Mouse (Mus musculus) midbrain, postnatal 0 days (tissue): Measurements from ENCODE around the gene Gm21985. TPM values are rescaled to one million over a fixed set of nuclear protein-coding genes. Genes with fewer than 3 reads are reported as not detected.
"Not testable (repeated sequence)": the region's sequence is repeated elsewhere in the genome, so short reads cannot be mapped to it uniquely, and the experiment has no call there.

Experiments
- ATAC-seq: fragments of 200-750 bp; cut with Nextera tagmentation; 2 replicates; pipeline ENCODE4 v1.8.0; 2017; ENCODE audit warnings: moderate number of reproducible peaks, mild to moderate bottlenecking, moderate TSS enrichment, moderate library complexity; ENCODE audit not compliant: low FRiP score
- DNase-seq: peaks from one replicate; pipeline ENCODE4 v3.0.0-alpha.2; 2015; ENCODE audit warnings: low spot score
- H3K27ac ChIP-seq: fragments of 300-500 bp; sonication (generic); 2 replicates; pipeline ENCODE4 v1.5.1; 2014; ENCODE audit warnings: low read depth, mild to moderate bottlenecking, low read length, mixed read lengths
- H3K27me3 ChIP-seq: fragments of 300-500 bp; sonication (generic); 2 replicates; pipeline ENCODE4 v1.6.1; 2014; ENCODE audit warnings: low read length, control low read depth, mixed read lengths; ENCODE audit not compliant: insufficient read depth
- H3K36me3 ChIP-seq: fragments of 300-500 bp; sonication (generic); 2 replicates; pipeline ENCODE4 v1.6.1; 2014; ENCODE audit warnings: low read length, control low read depth, mixed read lengths; ENCODE audit not compliant: insufficient read depth
- H3K4me1 ChIP-seq: fragments of 300-500 bp; sonication (generic); 2 replicates; pipeline ENCODE4 v1.6.1; 2014; ENCODE audit warnings: mild to moderate bottlenecking, control low read depth, antibody characterized with exemption, low read length, mixed read lengths; ENCODE audit not compliant: insufficient read depth
- H3K4me2 ChIP-seq: fragments of 300-500 bp; sonication (generic); 2 replicates; pipeline ENCODE4 v1.6.1; 2014; ENCODE audit warnings: low read depth, mild to moderate bottlenecking, low read length, mixed read lengths; ENCODE audit not compliant: poor library complexity, severe bottlenecking
- H3K4me3 ChIP-seq: fragments of 300-500 bp; sonication (generic); 2 replicates; pipeline ENCODE4 v1.5.1; 2014; ENCODE audit warnings: low read depth, mild to moderate bottlenecking, low read length, moderate library complexity
- H3K9ac ChIP-seq: fragments of 300-500 bp; sonication (generic); replicated peaks from 2 replicates; pipeline ENCODE4 v1.6.1; 2014; ENCODE audit warnings: mild to moderate bottlenecking, low read length, moderate library complexity, mixed read lengths; ENCODE audit not compliant: poor library complexity, severe bottlenecking
- H3K9me3 ChIP-seq: fragments of 300-500 bp; sonication (generic); 2 replicates; pipeline ENCODE4 v1.6.1; 2016; ENCODE audit warnings: low read length, control low read depth
- CTCF ChIP-seq: IDR thresholded peaks from 2 replicates; pipeline ENCODE4 v1.5.1; 2016; ENCODE audit warnings: antibody characterized with exemption, mild to moderate bottlenecking
- WGBS: fragments of 180-500 bp; shearing (Covaris S2); extraction: QIAGEN DNeasy Blood & Tissue Kit; methylation state at CpG from one replicate; pipeline ENCODE4 v1.1.7; 2014; 5-methylcytosine and 5-hydroxymethylcytosine counted together
- polyA plus RNA-seq: library from polyadenylated mRNA; unstranded; fragments of >200 nt; fragmentation: Nextera tagmentation; extraction: Ambion mirVana; gene quantifications from 2 replicates; pipeline ENCODE4 v1.2.1, GENCODE M21; 2015
- total RNA-seq: library from RNA; depleted of rRNA; stranded (reverse); fragments of >200 nt; gene quantifications from 2 replicates; pipeline ENCODE4 v1.2.3, GENCODE M21; 2014

Gm21985 gene
- total and polyA plus RNA-seq, 2 experiments from 2014 or later = 2.3 TPM; not detected in 1

- no peaks in the 10 kb centered on the region for H3K4me1 ChIP-seq
- H3K36me3 ChIP-seq = no peaks in the 10 kb centered on the region
- H3K27ac ChIP-seq = no peak overlapping the region
- H3K9ac ChIP-seq = no peak overlapping the region
- no peak for DNase-seq
- H3K27me3 ChIP-seq = no peaks in the 10 kb centered on the region
- no peak overlapping the region for H3K4me3 ChIP-seq
- WGBS = 66% methylated on average over 1 of the region's 1 CpGs
- no peak for ATAC-seq
- no peak overlapping the region for H3K4me2 ChIP-seq
- H3K9me3 ChIP-seq = no peaks in the 10 kb centered on the region
- no peak for TF ChIP-seq CTCF
Observed at GRCm38 (mm10) chr2:112396649-112397048, 130.5 kb downstream of the Gm21985 start.

- Histone ChIP-seq H3K4me1 (no peaks in the 10 kb centered on the region), H3K9ac (no peak overlapping the region), H3K9me3 (no peaks in the 10 kb centered on the region), H3K36me3 (peaks cover 10% of the 10 kb centered on the region), H3K27ac (no peak overlapping the region), H3K4me2 (no peak overlapping the region), H3K4me3 (no peak overlapping the region), H3K27me3 (no peaks in the 10 kb centered on the region)
- no peak for ATAC-seq
- WGBS = 91% methylated on average over 3 of the region's 3 CpGs
- DNase-seq = no peak
- TF ChIP-seq CTCF = no peak
Observed at GRCm38 (mm10) chr2:112407030-112407429, 140.9 kb downstream of the Gm21985 start.

- H3K27me3 ChIP-seq = no peaks in the 10 kb centered on the region
- H3K36me3 ChIP-seq = no peaks in the 10 kb centered on the region
- H3K9ac ChIP-seq = no peak overlapping the region
- no peak overlapping the region for H3K4me2 ChIP-seq
- DNase-seq (no peak), ATAC-seq (no peak)
- TF ChIP-seq CTCF = no peak
- no peaks in the 10 kb centered on the region for H3K9me3 ChIP-seq
- 75% methylated on average over 3 of the region's 3 CpGs for WGBS
- no peak overlapping the region for H3K4me3 ChIP-seq
- H3K4me1 ChIP-seq = no peaks in the 10 kb centered on the region
- no peak overlapping the region for H3K27ac ChIP-seq
Observed at GRCm38 (mm10) chr2:112425308-112425707, 159.2 kb downstream of the Gm21985 start.

GRCm38 (mm10) chr2:112428534-112428933 is 162.4 kb downstream of the Gm21985 start:
- not testable (repeated sequence) for H3K27ac ChIP-seq, ATAC-seq
- WGBS = 90% methylated on average over 3 of the region's 3 CpGs

DNA sequence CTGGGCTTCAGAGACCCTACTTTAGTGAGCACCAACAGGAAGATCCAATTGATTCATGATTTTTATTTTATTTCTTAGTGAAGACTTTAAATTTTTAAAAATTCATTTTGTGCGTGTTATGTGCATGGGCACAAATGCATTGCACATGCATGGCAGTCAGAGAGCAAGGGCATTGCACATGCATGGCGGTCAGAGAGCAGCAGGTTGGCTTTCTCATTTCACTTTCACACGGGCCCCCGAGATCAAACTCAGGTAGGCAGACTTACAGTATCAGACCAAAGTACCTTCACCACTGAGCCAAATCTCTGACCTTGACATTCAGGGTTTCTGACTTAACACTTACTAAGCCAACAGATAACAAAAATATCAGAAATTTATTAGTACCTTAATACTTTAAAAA is 163.6 kb downstream of the Gm21985 start:
- H3K36me3 ChIP-seq = no peaks in the 10 kb centered on the region
- TF ChIP-seq CTCF = no peak
- 89% methylated on average over 4 of the region's 4 CpGs for WGBS
- H3K4me2 ChIP-seq = no peak overlapping the region
- no peaks in the 10 kb centered on the region for H3K27me3 ChIP-seq
- H3K27ac ChIP-seq = no peak overlapping the region
- no peak overlapping the region for H3K4me3 ChIP-seq
- DNase-seq (no peak), ATAC-seq (no peak)
- H3K4me1 ChIP-seq = no peaks in the 10 kb centered on the region
- H3K9ac ChIP-seq = no peak overlapping the region
- H3K9me3 ChIP-seq = no peaks in the 10 kb centered on the region

More at GRCm38 (mm10) chr2:112428534-112428933, 162.4 kb downstream of the Gm21985 start:
- DNase-seq, H3K4me1 ChIP-seq, H3K4me2 ChIP-seq, H3K36me3 ChIP-seq, H3K9ac ChIP-seq, H3K9me3 ChIP-seq, H3K27me3 ChIP-seq, H3K4me3 ChIP-seq: not testable (repeated sequence)

DNA sequence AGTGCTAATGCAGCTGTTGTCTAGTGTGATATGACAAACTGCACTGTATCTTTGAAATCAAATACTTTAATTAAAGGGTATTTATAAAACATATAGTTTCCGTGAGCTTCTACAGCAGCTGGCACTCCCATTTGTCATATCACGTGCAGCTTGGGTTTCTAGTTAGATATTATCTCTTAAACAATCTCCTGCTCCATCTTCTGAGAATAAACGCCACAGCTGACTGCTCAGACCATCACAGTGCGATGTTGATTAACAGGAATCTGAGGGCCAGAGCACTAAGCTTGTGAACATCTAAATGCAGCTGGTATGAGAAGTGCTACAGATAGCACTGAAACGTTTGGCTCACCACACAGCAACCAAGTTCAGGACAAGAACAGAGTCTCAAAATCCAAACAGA is 164.3 kb downstream of the Gm21985 start:
- Histone ChIP-seq H3K9ac (no peak overlapping the region), H3K27ac (no peak overlapping the region), H3K36me3 (no peaks in the 10 kb centered on the region), H3K4me1 (no peaks in the 10 kb centered on the region), H3K9me3 (no peaks in the 10 kb centered on the region), H3K4me2 (no peak overlapping the region), H3K4me3 (no peak overlapping the region), H3K27me3 (no peaks in the 10 kb centered on the region)
- ATAC-seq (no peak), DNase-seq (no peak)
- WGBS = 82% methylated on average over 5 of the region's 5 CpGs
- no peak for TF ChIP-seq CTCF
